Mouse (Mus musculus): Measurements from ENCODE around the gene Them7. TPM values are rescaled to one million over a fixed set of nuclear protein-coding genes. Genes with fewer than 3 reads are reported as not detected.
A peak's percentile ranks its signal among the peaks of the same experiment; 100 is the strongest.

Them7 gene
- polyA plus RNA-seq, 1 experiment from 2014 or later = 0.13 TPM

DNA sequence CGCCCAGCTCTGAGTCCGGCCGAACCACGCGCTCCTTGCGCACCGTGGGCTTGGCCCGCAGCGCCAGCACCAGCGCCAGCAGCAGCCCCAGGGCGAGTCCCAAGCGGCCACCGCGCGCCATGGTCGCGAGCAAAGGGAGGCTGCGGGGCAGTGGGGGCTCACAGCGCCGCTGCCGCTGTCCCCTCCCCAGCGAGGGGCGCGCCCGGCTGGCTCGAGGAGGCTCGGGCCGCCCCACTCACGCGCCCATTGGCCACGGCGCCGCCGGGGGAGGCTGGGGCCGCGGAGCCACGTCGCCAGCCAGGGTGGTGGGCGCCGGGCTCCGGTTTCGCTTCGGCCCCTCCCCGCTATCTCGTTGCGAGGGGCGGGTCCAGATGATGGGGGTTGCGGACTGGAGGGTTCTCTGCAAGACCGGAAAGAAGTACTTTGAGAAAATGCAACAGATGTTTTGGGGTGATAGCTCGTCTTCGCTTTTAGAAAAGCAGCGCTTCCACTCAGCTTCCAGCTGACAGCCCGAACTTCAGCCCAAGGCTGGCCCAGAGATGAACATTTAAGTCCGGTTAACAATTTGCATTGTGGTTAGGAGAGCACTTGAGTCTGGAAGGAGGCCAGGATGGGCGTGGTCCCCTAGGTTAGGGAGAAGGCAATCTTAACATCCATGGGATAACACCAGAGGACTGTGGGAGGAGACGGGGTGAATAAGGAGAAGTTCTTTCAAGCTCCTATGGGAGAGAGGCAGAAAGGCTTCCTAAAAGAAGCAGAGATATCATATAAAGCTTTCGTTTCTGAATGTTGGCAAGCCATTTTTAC, 175.2 kb downstream of the Them7 start, which contains the start of gene Rcn1:
Rcn1 (minus strand) TSS at position 235 of the 807 bp plus-strand sequence.
- ATAC-seq (ENCODE audit: low read depth) = peak; percentile 98
- Histone ChIP-seq H3K27me3 (ENCODE audit: control insufficient read depth, insufficient read depth, low read depth, low read length) (no peaks in the 10 kb centered on the region), H3K36me3 (ENCODE audit: control insufficient read depth, insufficient read depth, low read length) (no peaks in the 10 kb centered on the region; the same call in 1 of the 2 replicates), H3K4me3 (ENCODE audit: low read length) (peak within 1 kb of the TSS; percentile 74), H3K4me2 (ENCODE audit: low read depth, low read length) (peak within 1 kb of the TSS; percentile 69), H3K9ac (ENCODE audit: low read length) (peak within 1 kb of the TSS; percentile 88), H3K4me1 (replicated peaks; ENCODE audit: control insufficient read depth, insufficient read depth, low read length) (peaks cover 18% of the 10 kb centered on the region), H3K27ac (ENCODE audit: low read length) (peak within 1 kb of the TSS; percentile 94), H3K9me3 (ENCODE audit: control insufficient read depth, low read length) (no peaks in the 10 kb centered on the region)
- WGBS = under 1% methylated on average over 54 of the region's 57 CpGs

DNA sequence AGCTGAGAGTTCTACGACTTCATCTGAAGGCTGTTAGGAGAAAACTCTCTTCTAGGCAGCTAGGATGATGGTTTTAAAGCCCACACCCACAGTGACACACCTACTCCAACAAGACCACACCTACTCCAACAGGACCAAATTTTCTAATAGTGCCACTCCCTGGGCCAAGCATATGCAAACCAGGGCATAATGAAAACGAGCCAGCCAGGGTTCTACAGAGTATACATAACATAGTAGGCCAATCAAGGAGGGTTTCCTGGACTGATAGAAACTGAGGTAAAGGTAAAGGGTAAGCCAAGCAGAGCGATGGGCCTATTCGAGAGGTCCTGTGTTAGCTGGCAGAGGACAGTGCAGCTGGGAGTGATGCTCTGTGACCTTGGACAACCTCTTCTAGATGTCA, 176.4 kb downstream of the Them7 start:
- 82% methylated on average over 4 of the region's 4 CpGs for WGBS
- Histone ChIP-seq H3K9me3 (ENCODE audit: control insufficient read depth, low read length) (no peaks in the 10 kb centered on the region), H3K4me1 (replicated peaks; ENCODE audit: control insufficient read depth, insufficient read depth, low read length) (peaks cover 18% of the 10 kb centered on the region), H3K36me3 (ENCODE audit: control insufficient read depth, insufficient read depth, low read length) (no peaks in the 10 kb centered on the region), H3K4me2 (ENCODE audit: low read depth, low read length) (no peak overlapping the region), H3K27ac (ENCODE audit: low read length) (no peak overlapping the region), H3K27me3 (ENCODE audit: control insufficient read depth, insufficient read depth, low read depth, low read length) (no peaks in the 10 kb centered on the region), H3K9ac (ENCODE audit: low read length) (no peak overlapping the region), H3K4me3 (ENCODE audit: low read length) (no peak overlapping the region)
- no peak for ATAC-seq (ENCODE audit: low read depth)

DNA sequence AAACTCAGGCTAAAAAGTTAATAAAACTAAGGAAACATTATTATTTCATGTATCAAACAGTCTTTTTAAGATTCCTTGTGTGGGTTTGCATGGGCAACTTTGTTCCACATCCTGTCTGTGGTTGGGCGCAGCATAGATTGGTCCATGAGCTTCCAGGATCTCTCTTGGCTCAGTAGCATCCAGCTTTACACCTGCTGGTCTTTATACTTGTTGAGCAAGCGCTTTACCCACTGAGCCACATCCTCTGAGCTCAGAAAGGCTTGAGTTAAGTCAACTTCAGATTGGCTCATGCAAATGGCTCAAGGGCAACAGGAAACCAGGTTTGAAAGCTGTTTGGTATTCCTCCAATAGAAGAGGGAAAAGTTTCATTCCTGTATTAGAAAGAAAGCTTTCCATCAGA, 178.1 kb downstream of the Them7 start:
- H3K36me3 ChIP-seq (ENCODE audit: control insufficient read depth, insufficient read depth, low read length) = no peaks in the 10 kb centered on the region
- no peak overlapping the region for H3K27ac ChIP-seq (ENCODE audit: low read length)
- no peak overlapping the region for H3K4me3 ChIP-seq (ENCODE audit: low read length)
- no peak overlapping the region for H3K9ac ChIP-seq (ENCODE audit: low read length)
- H3K9me3 ChIP-seq (ENCODE audit: control insufficient read depth, low read length) = no peaks in the 10 kb centered on the region
- no peak for ATAC-seq (ENCODE audit: low read depth)
- WGBS = 85% methylated on average over 2 of the region's 2 CpGs
- H3K4me1 ChIP-seq (replicated peaks; ENCODE audit: control insufficient read depth, insufficient read depth, low read length) = peaks cover 16% of the 10 kb centered on the region
- no peak overlapping the region for H3K4me2 ChIP-seq (ENCODE audit: low read depth, low read length)
- no peaks in the 10 kb centered on the region for H3K27me3 ChIP-seq (ENCODE audit: control insufficient read depth, insufficient read depth, low read depth, low read length)

DNA sequence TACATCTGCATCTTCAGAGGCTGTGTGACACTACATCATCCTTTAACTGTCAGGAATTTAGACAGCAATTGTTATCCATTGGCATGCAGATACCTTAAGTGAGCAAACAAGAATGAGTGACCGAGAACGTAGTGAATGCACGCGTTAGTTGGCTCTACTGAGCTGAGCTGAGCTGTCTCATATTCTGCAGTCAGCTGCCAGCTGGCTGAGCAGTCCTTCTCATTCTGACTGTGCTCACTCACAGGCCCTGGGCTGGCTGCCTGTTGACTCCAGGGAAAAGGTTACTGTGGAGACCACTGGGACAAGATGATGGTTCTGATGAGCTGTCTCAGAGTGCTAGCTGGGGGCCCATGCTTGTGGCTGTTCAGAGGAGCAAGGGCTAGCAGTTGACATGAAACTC, 184.4 kb downstream of the Them7 start:
- Histone ChIP-seq H3K4me2 (ENCODE audit: low read depth, low read length) (no peak overlapping the region), H3K9ac (ENCODE audit: low read length) (no peak overlapping the region), H3K36me3 (ENCODE audit: control insufficient read depth, insufficient read depth, low read length) (no peaks in the 10 kb centered on the region), H3K27me3 (ENCODE audit: control insufficient read depth, insufficient read depth, low read depth, low read length) (no peaks in the 10 kb centered on the region), H3K4me1 (replicated peaks; ENCODE audit: control insufficient read depth, insufficient read depth, low read length) (no peaks in the 10 kb centered on the region), H3K4me3 (ENCODE audit: low read length) (no peak overlapping the region), H3K9me3 (ENCODE audit: control insufficient read depth, low read length) (no peaks in the 10 kb centered on the region), H3K27ac (ENCODE audit: low read length) (peak overlapping the region; percentile 37; the same call in 1 of the 2 replicates)
- WGBS = 35% methylated on average over 4 of the region's 4 CpGs
- ATAC-seq (ENCODE audit: low read depth) = peak; percentile 84

DNA sequence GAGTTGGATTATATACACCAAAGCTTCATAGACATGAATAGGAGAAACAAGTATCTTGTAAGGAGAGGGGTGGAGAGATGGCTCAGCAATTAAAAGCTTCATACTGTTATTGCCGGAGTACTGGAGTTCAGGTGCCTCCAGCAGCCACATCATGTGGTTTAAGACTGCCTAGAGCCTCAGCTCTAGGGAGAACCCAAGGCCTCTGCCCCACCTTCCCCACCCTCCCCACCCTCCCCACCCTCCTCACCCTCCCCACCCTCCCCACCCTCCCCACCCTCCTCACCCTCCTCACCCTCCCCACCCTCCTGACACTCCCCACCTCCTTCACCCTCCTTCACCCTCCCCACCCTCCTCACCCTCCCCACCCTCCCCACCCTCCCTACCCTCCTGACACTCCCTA, 185.1 kb downstream of the Them7 start:
- H3K9me3 ChIP-seq (ENCODE audit: control insufficient read depth, low read length) = no peaks in the 10 kb centered on the region
- no peak overlapping the region for H3K27ac ChIP-seq (ENCODE audit: low read length)
- no peak for ATAC-seq (ENCODE audit: low read depth)
- H3K36me3 ChIP-seq (ENCODE audit: control insufficient read depth, insufficient read depth, low read length) = no peaks in the 10 kb centered on the region
- no peaks in the 10 kb centered on the region for H3K4me1 ChIP-seq (replicated peaks; ENCODE audit: control insufficient read depth, insufficient read depth, low read length)
- WGBS = 86% methylated on average over 1 of the region's 1 CpGs
- H3K27me3 ChIP-seq (ENCODE audit: control insufficient read depth, insufficient read depth, low read depth, low read length) = no peaks in the 10 kb centered on the region
- no peak overlapping the region for H3K4me3 ChIP-seq (ENCODE audit: low read length)
- H3K4me2 ChIP-seq (ENCODE audit: low read depth, low read length) = no peak overlapping the region
- no peak overlapping the region for H3K9ac ChIP-seq (ENCODE audit: low read length)

DNA sequence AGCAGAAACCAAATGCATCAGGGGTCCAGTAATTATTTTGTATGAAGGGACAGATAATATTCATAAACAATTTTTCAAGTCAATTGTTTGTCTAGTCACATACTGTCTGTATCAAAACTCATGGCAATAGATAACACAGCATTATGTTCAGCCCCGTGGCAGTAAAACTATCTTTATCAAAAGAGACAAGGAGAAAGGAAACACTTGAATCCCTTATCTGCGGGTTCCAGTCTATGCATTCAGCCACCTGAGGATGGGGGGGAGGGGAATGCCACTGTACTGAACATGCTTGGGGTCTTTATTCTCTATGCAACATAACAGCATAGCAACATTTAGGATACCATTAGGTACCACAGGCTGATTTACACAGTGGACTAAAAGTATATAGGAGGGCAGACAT, 190.2 kb downstream of the Them7 start:
- H3K27ac ChIP-seq (ENCODE audit: low read length) = no peak overlapping the region
- no peak overlapping the region for H3K4me3 ChIP-seq (ENCODE audit: low read length)
- H3K9ac ChIP-seq (ENCODE audit: low read length) = no peak overlapping the region
- 0 out of 2 replicates have a peak, but pooled peaks cover 2% of the 10 kb centered on the region for H3K4me1 ChIP-seq (replicated peaks; ENCODE audit: control insufficient read depth, insufficient read depth, low read length)
- H3K4me2 ChIP-seq (ENCODE audit: low read depth, low read length) = no peak overlapping the region
- H3K36me3 ChIP-seq (ENCODE audit: control insufficient read depth, insufficient read depth, low read length) = no peaks in the 10 kb centered on the region
- WGBS = 41% methylated on average over 2 of the region's 2 CpGs
- no peaks in the 10 kb centered on the region for H3K27me3 ChIP-seq (ENCODE audit: control insufficient read depth, insufficient read depth, low read depth, low read length)
- no peak for ATAC-seq (ENCODE audit: low read depth)
- no peaks in the 10 kb centered on the region for H3K9me3 ChIP-seq (ENCODE audit: control insufficient read depth, low read length)

DNA sequence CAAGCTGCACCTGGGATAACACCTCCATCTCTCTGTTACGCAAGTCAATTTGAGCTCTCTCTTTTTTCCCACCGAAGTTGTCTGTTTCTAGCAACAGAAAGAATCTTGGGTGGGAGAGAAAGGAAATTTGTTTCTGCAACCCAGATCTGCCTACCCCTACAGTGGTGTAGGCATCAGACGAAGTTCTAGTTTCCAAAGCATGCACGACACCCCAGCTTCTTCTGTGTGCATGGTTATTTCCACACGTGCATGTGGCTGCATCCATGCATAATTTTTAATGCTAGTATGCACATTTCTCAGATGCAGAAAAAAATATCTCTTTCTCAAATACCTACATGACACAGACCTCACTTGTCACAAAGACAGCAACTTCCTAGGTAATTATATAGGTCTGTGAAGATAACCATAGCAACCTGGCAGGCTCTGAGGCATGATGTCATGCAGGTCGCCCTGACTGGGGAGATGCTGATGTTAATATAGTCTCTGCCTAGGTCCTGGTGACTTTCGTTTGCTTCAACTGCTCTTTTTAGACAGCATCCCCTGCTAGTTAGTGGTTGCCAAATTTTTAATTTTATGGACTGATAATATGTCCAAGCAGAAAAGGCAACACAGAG, 192.0 kb downstream of the Them7 start:
- 59% methylated on average over 7 of the region's 7 CpGs for WGBS
- Histone ChIP-seq H3K9ac (ENCODE audit: low read length) (no peak overlapping the region), H3K4me1 (replicated peaks; ENCODE audit: control insufficient read depth, insufficient read depth, low read length) (0 out of 2 replicates have a peak, but pooled peaks cover 2% of the 10 kb centered on the region), H3K9me3 (ENCODE audit: control insufficient read depth, low read length) (no peaks in the 10 kb centered on the region), H3K27ac (ENCODE audit: low read length) (no peak overlapping the region), H3K4me3 (ENCODE audit: low read length) (no peak overlapping the region), H3K36me3 (ENCODE audit: control insufficient read depth, insufficient read depth, low read length) (no peaks in the 10 kb centered on the region), H3K4me2 (ENCODE audit: low read depth, low read length) (no peak overlapping the region), H3K27me3 (ENCODE audit: control insufficient read depth, insufficient read depth, low read depth, low read length) (no peaks in the 10 kb centered on the region)
- no peak for ATAC-seq (ENCODE audit: low read depth)

DNA sequence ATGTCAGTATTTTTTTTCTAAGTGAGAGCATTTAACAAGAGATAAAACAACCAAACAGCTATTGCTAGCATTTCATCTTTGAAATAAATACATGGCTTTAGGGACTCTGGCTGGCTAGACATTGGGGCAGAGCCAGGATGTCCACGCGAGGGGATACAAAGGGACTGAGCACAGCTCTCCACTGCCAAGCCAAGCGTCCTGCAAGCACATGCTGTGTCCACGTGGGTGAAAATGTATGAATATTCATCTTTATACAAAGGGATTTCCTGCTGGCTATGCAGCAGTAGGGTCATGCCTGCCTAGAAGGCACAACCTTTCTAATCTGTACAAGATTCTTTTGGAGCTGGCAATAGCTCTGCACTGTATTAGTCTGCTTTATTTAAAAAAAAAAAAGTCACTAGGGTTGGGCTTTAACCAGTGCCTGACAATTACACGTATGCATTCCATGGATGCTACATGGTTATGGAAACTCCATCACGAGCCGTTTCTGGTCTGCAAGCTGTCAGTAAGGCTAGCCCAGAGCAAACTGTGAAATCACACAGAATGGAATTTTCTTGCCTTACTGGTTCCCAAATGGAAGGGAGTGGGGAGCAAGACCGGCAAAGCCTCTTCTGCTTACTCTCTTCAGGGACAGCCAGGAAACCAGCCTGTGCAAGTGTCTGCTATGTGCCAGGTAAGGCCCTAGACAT, 192.7 kb downstream of the Them7 start:
- H3K27me3 ChIP-seq (ENCODE audit: control insufficient read depth, insufficient read depth, low read depth, low read length) = no peaks in the 10 kb centered on the region
- H3K9ac ChIP-seq (ENCODE audit: low read length) = no peak overlapping the region
- H3K36me3 ChIP-seq (ENCODE audit: control insufficient read depth, insufficient read depth, low read length) = no peaks in the 10 kb centered on the region
- 40% methylated on average over 8 of the region's 8 CpGs for WGBS
- H3K4me2 ChIP-seq (ENCODE audit: low read depth, low read length) = no peak overlapping the region
- H3K27ac ChIP-seq (ENCODE audit: low read length) = no peak overlapping the region
- no peak overlapping the region for H3K4me3 ChIP-seq (ENCODE audit: low read length)
- H3K9me3 ChIP-seq (ENCODE audit: control insufficient read depth, low read length) = no peaks in the 10 kb centered on the region
- no peak for ATAC-seq (ENCODE audit: low read depth)
- 0 out of 2 replicates have a peak, but pooled peaks cover 2% of the 10 kb centered on the region for H3K4me1 ChIP-seq (replicated peaks; ENCODE audit: control insufficient read depth, insufficient read depth, low read length)

DNA sequence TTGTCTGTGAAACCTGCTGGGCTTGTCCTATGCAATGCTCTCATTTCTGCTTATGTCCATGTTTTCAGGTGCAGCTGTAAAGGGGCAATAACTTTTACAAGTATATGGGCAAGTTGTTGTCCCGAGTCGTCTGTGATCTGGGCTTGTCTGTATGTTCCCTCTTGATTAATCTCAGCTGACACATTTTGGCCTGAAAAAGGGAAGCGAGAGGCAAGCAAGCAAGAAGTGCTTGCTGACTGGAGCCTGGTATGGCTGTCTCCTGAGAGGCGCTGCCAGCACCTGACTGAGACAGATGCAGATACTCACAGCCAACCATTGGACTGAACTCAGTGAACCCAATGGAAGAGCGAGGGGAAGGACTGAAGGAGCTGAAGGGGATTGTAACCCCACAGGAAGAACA, 193.5 kb downstream of the Them7 start:
- ATAC-seq (ENCODE audit: low read depth) = no peak
- Histone ChIP-seq H3K9me3 (ENCODE audit: control insufficient read depth, low read length) (no peaks in the 10 kb centered on the region), H3K4me1 (replicated peaks; ENCODE audit: control insufficient read depth, insufficient read depth, low read length) (0 out of 2 replicates have a peak, but pooled peaks cover 2% of the 10 kb centered on the region), H3K27ac (ENCODE audit: low read length) (no peak overlapping the region), H3K4me3 (ENCODE audit: low read length) (no peak overlapping the region), H3K4me2 (ENCODE audit: low read depth, low read length) (no peak overlapping the region), H3K9ac (ENCODE audit: low read length) (no peak overlapping the region), H3K27me3 (ENCODE audit: control insufficient read depth, insufficient read depth, low read depth, low read length) (no peaks in the 10 kb centered on the region), H3K36me3 (ENCODE audit: control insufficient read depth, insufficient read depth, low read length) (no peaks in the 10 kb centered on the region)
- WGBS = 58% methylated on average over 5 of the region's 5 CpGs
